26 mouse cellular contexts compared by ENCODE assay signal in the genomic region with DNA sequence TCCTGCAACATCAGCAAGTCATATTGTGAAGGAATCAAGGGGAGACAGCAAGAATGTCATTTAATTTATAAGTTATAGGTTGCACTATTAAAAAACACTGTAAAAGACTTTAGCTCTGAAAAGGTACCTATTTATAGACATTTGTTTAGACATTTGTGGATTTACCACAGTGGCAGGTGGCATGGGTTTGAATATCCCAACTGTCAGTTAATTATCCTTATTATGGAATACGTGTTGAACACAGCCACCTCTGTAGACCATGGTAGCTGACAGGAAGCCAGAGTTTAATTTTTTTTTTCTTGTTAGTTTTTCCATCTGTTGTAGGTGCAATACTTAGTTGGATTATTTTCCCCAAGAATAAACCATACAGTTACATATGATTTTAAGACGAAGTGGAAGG.
"Had no signal": no experiment of that assay in that cellular context is flagged by ENCODE, and none has a peak within 500 bp of the region (broad histone marks: within the 10 kb centered on the region; RNA-seq: fewer than 3 reads in every experiment).

No protein-coding gene starts in this region.

- H3K27me3 ChIP-seq: heart, embryonic 12.5 days; hindbrain, embryonic 12.5 days; intestine, embryonic 15.5 days; limb, embryonic 13.5 days; limb, embryonic 15.5 days; liver, embryonic 12.5 days had no signal

- H3K4me2 ChIP-seq: heart, embryonic 12.5 days; hindbrain, embryonic 12.5 days; hindbrain, embryonic 14.5 days; intestine, embryonic 15.5 days; limb, embryonic 13.5 days; limb, embryonic 15.5 days; liver, embryonic 12.5 days had no signal

- H3K27ac ChIP-seq: gastrocnemius, adult 2 months; heart, embryonic 10.5 days; hindbrain, embryonic 10.5 days; hindbrain, embryonic 12.5 days; hindbrain, embryonic 14.5 days; intestine, embryonic 15.5 days; limb, embryonic 13.5 days; limb, embryonic 15.5 days; liver, embryonic 12.5 days; liver, embryonic 14.5 days had no signal

- H3K4me1 ChIP-seq: hindbrain, embryonic 12.5 days; intestine, embryonic 15.5 days; limb, embryonic 15.5 days; liver, embryonic 12.5 days had no signal

- ATAC-seq: hindbrain, embryonic 16.5 days; inflammation-experienced regulatory T-cells, adult 6 months; intestine, embryonic 15.5 days; intestine, postnatal 0 days; liver, embryonic 12.5 days had no signal

- H3K9ac ChIP-seq: heart, embryonic 12.5 days; hindbrain, embryonic 12.5 days; hindbrain, embryonic 14.5 days; intestine, embryonic 15.5 days; limb, embryonic 13.5 days; limb, embryonic 15.5 days; liver, embryonic 12.5 days; liver, embryonic 14.5 days had no signal

- H3K4me3 ChIP-seq: gastrocnemius, adult 2 months; heart, embryonic 10.5 days; heart, embryonic 12.5 days; hindbrain, embryonic 10.5 days; hindbrain, embryonic 12.5 days; intestine, embryonic 15.5 days; layer of hippocampus, adult 2 months; limb, embryonic 13.5 days; limb, embryonic 15.5 days; liver, embryonic 12.5 days had no signal

- H3K36me3 ChIP-seq: heart, embryonic 10.5 days; heart, embryonic 12.5 days; hindbrain, embryonic 10.5 days; hindbrain, embryonic 12.5 days; intestine, embryonic 15.5 days; limb, embryonic 13.5 days; limb, embryonic 15.5 days; liver, embryonic 12.5 days had no signal

- H3K9me3 ChIP-seq: heart, embryonic 10.5 days; heart, embryonic 12.5 days; hindbrain, embryonic 10.5 days; hindbrain, embryonic 12.5 days; intestine, embryonic 15.5 days; limb, embryonic 13.5 days; limb, embryonic 15.5 days; liver, embryonic 12.5 days had no signal

- DNase-seq: gastrocnemius, adult 2 months; gastrocnemius, postnatal 10 days; gastrocnemius, postnatal 25 days; heart, adult 18-20 months; heart, postnatal 10 days; heart, postnatal 4 days; kidney, adult 18-20 months; kidney, adult 8-10 months; kidney, postnatal 10 days; kidney, postnatal 25 days; kidney, postnatal 4 days; left cerebral cortex, postnatal 4 days had no signal
